Mouse (Mus musculus) stomach, embryonic 16.5 days (tissue): ENCODE measurements around the gene Gm28230. TPM values are rescaled to one million over a fixed set of nuclear protein-coding genes. Genes with fewer than 3 reads are reported as not detected.

Source experiments
- ATAC-seq: fragments of 200-750 bp; cut with Nextera tagmentation; 2 replicates; pipeline ENCODE4 v1.8.0; 2017; ENCODE audit warnings: moderate number of reproducible peaks, moderate TSS enrichment; ENCODE audit not compliant: insufficient read depth, low FRiP score
- H3K27ac ChIP-seq: fragments of 300-500 bp; sonication (generic); 2 replicates; pipeline ENCODE4 v1.5.1; 2014; ENCODE audit warnings: low read length
- H3K27me3 ChIP-seq: fragments of 300-500 bp; sonication (generic); 2 replicates; pipeline ENCODE4 v1.6.1; 2014; ENCODE audit warnings: low read length, control low read depth, mixed read lengths; ENCODE audit not compliant: control insufficient read depth, insufficient read depth
- H3K36me3 ChIP-seq: fragments of 300-500 bp; sonication (generic); 2 replicates; pipeline ENCODE4 v1.6.1; 2014; ENCODE audit warnings: low read length; ENCODE audit not compliant: control insufficient read depth, insufficient read depth
- H3K4me1 ChIP-seq: fragments of 300-500 bp; sonication (generic); 2 replicates; pipeline ENCODE4 v1.6.1; 2014; ENCODE audit warnings: low read length, control low read depth, mixed read lengths; ENCODE audit not compliant: control insufficient read depth, insufficient read depth
- H3K4me2 ChIP-seq: fragments of 300-500 bp; sonication (generic); 2 replicates; pipeline ENCODE4 v1.6.1; 2014; ENCODE audit warnings: low read depth, low read length, mixed read lengths
- H3K4me3 ChIP-seq: fragments of 300-500 bp; sonication (generic); replicated peaks from 2 replicates; pipeline ENCODE4 v1.5.1; 2014; ENCODE audit warnings: mild to moderate bottlenecking, low read length
- H3K9ac ChIP-seq: fragments of 300-500 bp; sonication (generic); 2 replicates; pipeline ENCODE4 v1.6.1; 2014; ENCODE audit warnings: low read length
- H3K9me3 ChIP-seq: fragments of 300-500 bp; sonication (generic); replicated peaks from 2 replicates; pipeline ENCODE4 v1.6.1; 2016; ENCODE audit warnings: low read length, control low read depth; ENCODE audit not compliant: control insufficient read depth
- WGBS: fragments of 180-500 bp; shearing (Covaris S2); extraction: QIAGEN DNeasy Blood & Tissue Kit; methylation state at CpG from one replicate; pipeline ENCODE4 v1.1.7; 2014; 5-methylcytosine and 5-hydroxymethylcytosine counted together
- polyA plus RNA-seq: library from polyadenylated mRNA; unstranded; fragments of >200 nt; fragmentation: Nextera tagmentation; extraction: Ambion mirVana; gene quantifications from 2 replicates; pipeline ENCODE4 v1.2.1, GENCODE M21; 2015

Gene Gm28230
- polyA plus RNA-seq, 1 experiment from 2014 or later, result 0.13 TPM

GRCm38 (mm10) chr2:74683471-74683951 is 43.0 kb upstream of the Gm28230 start:
- Histone ChIP-seq H3K4me3 (no peak overlapping the region), H3K9ac (no peak overlapping the region), H3K9me3 (no peaks in the 10 kb centered on the region), H3K27ac (no peak overlapping the region), H3K4me2 (no peak overlapping the region), H3K27me3 (peaks cover 93% of the 10 kb centered on the region), H3K36me3 (no peaks in the 10 kb centered on the region), H3K4me1 (peaks cover 10% of the 10 kb centered on the region)
- 1% methylated on average over 18 of the region's 18 CpGs for WGBS
- no peak for ATAC-seq

GRCm38 (mm10) chr2:74684106-74684505 is 42.4 kb upstream of the Gm28230 start:
- Histone ChIP-seq H3K4me3 (no peak overlapping the region), H3K36me3 (no peaks in the 10 kb centered on the region), H3K9ac (no peak overlapping the region), H3K4me2 (no peak overlapping the region), H3K4me1 (peaks cover 10% of the 10 kb centered on the region), H3K27me3 (peaks cover 92% of the 10 kb centered on the region), H3K27ac (no peak overlapping the region), H3K9me3 (no peaks in the 10 kb centered on the region)
- no peak for ATAC-seq
- 3% methylated on average over 12 of the region's 12 CpGs for WGBS

GRCm38 (mm10) chr2:74685059-74685603 is 41.4 kb upstream of the Gm28230 start:
- no peak overlapping the region for H3K9ac ChIP-seq
- no peak overlapping the region for H3K27ac ChIP-seq
- H3K4me3 ChIP-seq, result no peak overlapping the region
- H3K4me2 ChIP-seq, result no peak overlapping the region
- H3K27me3 ChIP-seq, result peaks cover 92% of the 10 kb centered on the region
- no peak for ATAC-seq
- 14% methylated on average over 4 of the region's 4 CpGs for WGBS
- peaks cover 10% of the 10 kb centered on the region for H3K4me1 ChIP-seq
- H3K36me3 ChIP-seq, result no peaks in the 10 kb centered on the region
- no peaks in the 10 kb centered on the region for H3K9me3 ChIP-seq

- peaks cover 87% of the 10 kb centered on the region for H3K27me3 ChIP-seq
- H3K4me3 ChIP-seq, result no peak overlapping the region
- no peaks in the 10 kb centered on the region for H3K9me3 ChIP-seq
- H3K9ac ChIP-seq, result no peak overlapping the region
- no peak overlapping the region for H3K27ac ChIP-seq
- no peaks in the 10 kb centered on the region for H3K36me3 ChIP-seq
- no peak overlapping the region for H3K4me2 ChIP-seq
- no peak for ATAC-seq
- WGBS, result 6% methylated on average over 17 of the region's 17 CpGs
- peaks cover 10% of the 10 kb centered on the region for H3K4me1 ChIP-seq
These were observed 40.1 kb upstream of the Gm28230 start for GRCm38 (mm10) chr2:74686301-74686987.

GRCm38 (mm10) chr2:74686988-74687697 is 39.4 kb upstream of the Gm28230 start:
- H3K36me3 ChIP-seq, result no peaks in the 10 kb centered on the region
- peaks cover 87% of the 10 kb centered on the region for H3K27me3 ChIP-seq
- no peak overlapping the region for H3K27ac ChIP-seq
- WGBS, result 2% methylated on average over 27 of the region's 27 CpGs
- no peaks in the 10 kb centered on the region for H3K9me3 ChIP-seq
- H3K9ac ChIP-seq, result no peak overlapping the region
- ATAC-seq, result no peak
- no peak overlapping the region for H3K4me3 ChIP-seq
- peaks cover 5% of the 10 kb centered on the region for H3K4me1 ChIP-seq
- no peak overlapping the region for H3K4me2 ChIP-seq

- H3K4me1 ChIP-seq, result peaks cover under 1% of the 10 kb centered on the region
- no peak overlapping the region for H3K4me2 ChIP-seq
- no peaks in the 10 kb centered on the region for H3K9me3 ChIP-seq
- no peak for ATAC-seq
- peaks cover 86% of the 10 kb centered on the region for H3K27me3 ChIP-seq
- H3K9ac ChIP-seq, result no peak overlapping the region
- WGBS, result 2% methylated on average over 31 of the region's 31 CpGs
- no peaks in the 10 kb centered on the region for H3K36me3 ChIP-seq
- no peak overlapping the region for H3K4me3 ChIP-seq
- no peak overlapping the region for H3K27ac ChIP-seq
These were observed 38.6 kb upstream of the Gm28230 start for GRCm38 (mm10) chr2:74687698-74688555.

- no peaks in the 10 kb centered on the region; the same call in 1 of the 2 replicates for H3K4me1 ChIP-seq
- no peaks in the 10 kb centered on the region for H3K36me3 ChIP-seq
- no peak overlapping the region for H3K4me3 ChIP-seq
- no peak for ATAC-seq
- peaks cover 86% of the 10 kb centered on the region for H3K27me3 ChIP-seq
- WGBS, result 5% methylated on average over 12 of the region's 12 CpGs
- no peak overlapping the region for H3K9ac ChIP-seq
- H3K4me2 ChIP-seq, result no peak overlapping the region
- no peaks in the 10 kb centered on the region for H3K9me3 ChIP-seq
- no peak overlapping the region for H3K27ac ChIP-seq
These were observed 37.5 kb upstream of the Gm28230 start for GRCm38 (mm10) chr2:74688795-74689573.

- Histone ChIP-seq H3K27me3 (peaks cover 86% of the 10 kb centered on the region), H3K4me3 (no peak overlapping the region), H3K9ac (no peak overlapping the region), H3K27ac (no peak overlapping the region), H3K4me1 (no peaks in the 10 kb centered on the region; the same call in 1 of the 2 replicates), H3K36me3 (no peaks in the 10 kb centered on the region), H3K4me2 (no peak overlapping the region), H3K9me3 (no peaks in the 10 kb centered on the region)
- no peak for ATAC-seq
- WGBS, result 1% methylated on average over 24 of the region's 24 CpGs
These were observed 36.8 kb upstream of the Gm28230 start for GRCm38 (mm10) chr2:74689574-74690337.
